Mouse (Mus musculus): Measurements from ENCODE around the gene Cfap36. TPM values are rescaled to one million over a fixed set of nuclear protein-coding genes. Genes with fewer than 3 reads are reported as not detected.

Cfap36 gene
- total and polyA plus RNA-seq, 3 experiments, result 26.5 to 38.7 (median 38.2) TPM

- H3K9me3 ChIP-seq (replicated peaks; ENCODE audit: low read length), result no peaks in the 10 kb centered on the region
- H3K4me1 ChIP-seq (ENCODE audit: control insufficient read depth in 1 of 2, insufficient read depth in 2 of 2), result no peaks in the 10 kb centered on the region
- in situ Hi-C loops (cut with MboI; ENCODE audit: low pct_ligation_motif_present, low pct_unique_long_range_greater_than_20kb, low sequenced_read_pairs), result no loop called here
- peaks cover 51 to 88% of the 10 kb centered on the region in 2 experiments for H3K36me3 ChIP-seq (replicated peaks in 1 of 2; ENCODE audit: control insufficient read depth in 1 of 2, insufficient read depth in 1 of 2, low read length in 1 of 2)
- no peak for TF ChIP-seq CHD2 (IDR thresholded peaks at IDR 0.05; ENCODE audit: low read length)
- TF ChIP-seq ZC3H11A (IDR thresholded peaks at IDR 0.05; ENCODE audit: low read depth, low read length), result no peak
- no peak for TF ChIP-seq RAD21 (IDR thresholded peaks at IDR 0.05; ENCODE audit: low read depth, low read length)
- TF ChIP-seq USF1 (IDR thresholded peaks at IDR 0.05; ENCODE audit: low read depth, low read length), result no peak
- TF ChIP-seq ZKSCAN1 (IDR thresholded peaks at IDR 0.05; ENCODE audit: borderline replicate concordance, low read depth, low read length), result no peak
- no peak for TF ChIP-seq GABPA (IDR thresholded peaks at IDR 0.05; ENCODE audit: insufficient replicate concordance, low read depth, low read length)
- TF ChIP-seq ZNF384 (IDR thresholded peaks at IDR 0.05; ENCODE audit: low read depth, low read length), result no peak
- no peak for TF ChIP-seq UBTF (IDR thresholded peaks at IDR 0.05; ENCODE audit: low read depth, low read length)
- TF ChIP-seq JUN (IDR thresholded peaks at IDR 0.05; ENCODE audit: insufficient read depth, low read depth, low read length), result no peak
- TF ChIP-seq CHD1 (IDR thresholded peaks at IDR 0.05; ENCODE audit: low read depth, low read length), result no peak
- no peak for TF ChIP-seq POLR2A (IDR thresholded peaks at IDR 0.05; ENCODE audit: low read depth, low read length)
- TF ChIP-seq MAZ (IDR thresholded peaks at IDR 0.05; ENCODE audit: low read depth, low read length), result no peak
- no peak for TF ChIP-seq CTCF (conservative IDR thresholded peaks at IDR 0.05 in 1 of 2, IDR thresholded peaks at IDR 0.05 in 1 of 2; ENCODE audit: low read depth in 2 of 2, low read length in 2 of 2)
- TF ChIP-seq NELFE (IDR thresholded peaks at IDR 0.05; ENCODE audit: low read depth, low read length), result no peak
- TF ChIP-seq HCFC1 (IDR thresholded peaks at IDR 0.05; ENCODE audit: low read depth, low read length), result no peak
- no peak for TF ChIP-seq KAT2A (IDR thresholded peaks at IDR 0.05; ENCODE audit: insufficient replicate concordance, low read length)
- TF ChIP-seq BHLHE40 (IDR thresholded peaks at IDR 0.05; ENCODE audit: low read depth, low read length), result no peak
- TF ChIP-seq MAX (IDR thresholded peaks at IDR 0.05; ENCODE audit: low read length), result no peak
- TF ChIP-seq IRF4 (IDR thresholded peaks at IDR 0.05; ENCODE audit: low read depth, low read length), result no peak
- TF ChIP-seq POLR2AphosphoS2 (IDR thresholded peaks at IDR 0.05; ENCODE audit: low read depth, low read length), result no peak
- H3K9ac ChIP-seq (ENCODE audit: insufficient read depth, low read depth), result no peak overlapping the region
- DNase-seq (ENCODE audit: extremely low read depth), result no peak
- H3K4me3 ChIP-seq (replicated peaks in 1 of 3; ENCODE audit: low read depth in 2 of 3, low read length in 2 of 3, poor library complexity in 1 of 3), result no peak overlapping the region
- no peaks in the 10 kb centered on the region for H3K27me3 ChIP-seq (replicated peaks)
- H3K79me2 ChIP-seq (replicated peaks; ENCODE audit: control insufficient read depth, extremely low read depth, insufficient read depth, poor library complexity, severe bottlenecking), result 0 out of 2 replicates have a peak, but pooled peaks cover 2% of the 10 kb centered on the region
- H3K4me2 ChIP-seq (ENCODE audit: insufficient read depth, low read depth, poor library complexity, severe bottlenecking), result no peak overlapping the region
- H3K27ac ChIP-seq (ENCODE audit: insufficient read depth, low read depth), result no peak overlapping the region
- dilution Hi-C loops (cut with MboI; ENCODE audit: extremely low pct_ligation_motif_present, extremely low pct_unique_long_range_greater_than_20kb, low sequenced_read_pairs), result no loop called here
These were observed 18.3 kb downstream of the Cfap36 start for GRCm38 (mm10) chr11:29228957-29229356.

GRCm38 (mm10) chr11:29224754-29225153, 22.5 kb downstream of the Cfap36 start:
- Histone ChIP-seq H3K36me3 (replicated peaks in 1 of 2; ENCODE audit: control insufficient read depth in 1 of 2, insufficient read depth in 1 of 2, low read length in 1 of 2) (peaks cover 56 to 93% of the 10 kb centered on the region in 2 experiments), H3K4me2 (ENCODE audit: insufficient read depth, low read depth, poor library complexity, severe bottlenecking) (no peak overlapping the region)

More at GRCm38 (mm10) chr11:29224754-29225153, 22.5 kb downstream of the Cfap36 start:
- DNase-seq (ENCODE audit: extremely low read depth), result no peak
- H3K27ac ChIP-seq (ENCODE audit: insufficient read depth, low read depth), result no peak overlapping the region
- H3K79me2 ChIP-seq (replicated peaks; ENCODE audit: control insufficient read depth, extremely low read depth, insufficient read depth, poor library complexity, severe bottlenecking), result 0 out of 2 replicates have a peak, but pooled peaks cover 2% of the 10 kb centered on the region
- no peak for TF ChIP-seq PAX5 (IDR thresholded peaks at IDR 0.05; ENCODE audit: low read length)
- no peak for TF ChIP-seq MEF2A (IDR thresholded peaks at IDR 0.05; ENCODE audit: borderline replicate concordance, low read depth, low read length)
- no peak for TF ChIP-seq POLR2A (IDR thresholded peaks at IDR 0.05; ENCODE audit: low read depth, low read length)
- no peak for TF ChIP-seq ZNF384 (IDR thresholded peaks at IDR 0.05; ENCODE audit: low read depth, low read length)
- no peak for TF ChIP-seq IRF4 (IDR thresholded peaks at IDR 0.05; ENCODE audit: low read depth, low read length)
- TF ChIP-seq MYC (IDR thresholded peaks at IDR 0.05; ENCODE audit: low read depth, low read length), result no peak
- no peak for TF ChIP-seq TCF12 (IDR thresholded peaks at IDR 0.05; ENCODE audit: low read depth, low read length)
- TF ChIP-seq MAFK (IDR thresholded peaks at IDR 0.05; ENCODE audit: insufficient replicate concordance, low read length), result no peak
- no peak for TF ChIP-seq HCFC1 (IDR thresholded peaks at IDR 0.05; ENCODE audit: low read depth, low read length)
- no peak for TF ChIP-seq ZC3H11A (IDR thresholded peaks at IDR 0.05; ENCODE audit: low read depth, low read length)
- no peak for TF ChIP-seq USF2 (conservative IDR thresholded peaks at IDR 0.05; ENCODE audit: low read depth, low read length)
- TF ChIP-seq BHLHE40 (IDR thresholded peaks at IDR 0.05; ENCODE audit: low read depth, low read length), result no peak
- no peak for TF ChIP-seq POLR2AphosphoS2 (IDR thresholded peaks at IDR 0.05; ENCODE audit: low read depth, low read length)
- no peak for TF ChIP-seq JUND (conservative IDR thresholded peaks at IDR 0.05; ENCODE audit: low read depth, low read length)
- no peak for TF ChIP-seq MXI1 (IDR thresholded peaks at IDR 0.05; ENCODE audit: low read depth, low read length)
- TF ChIP-seq CTCF (conservative IDR thresholded peaks at IDR 0.05 in 1 of 2, IDR thresholded peaks at IDR 0.05 in 1 of 2; ENCODE audit: low read depth in 2 of 2, low read length in 2 of 2), result no peak
- TF ChIP-seq SMC3 (IDR thresholded peaks at IDR 0.05; ENCODE audit: low read depth, low read length), result no peak
- TF ChIP-seq MAX (IDR thresholded peaks at IDR 0.05; ENCODE audit: low read length), result no peak
- no peak for TF ChIP-seq USF1 (IDR thresholded peaks at IDR 0.05; ENCODE audit: low read depth, low read length)
- TF ChIP-seq NELFE (IDR thresholded peaks at IDR 0.05; ENCODE audit: low read depth, low read length), result no peak
- H3K27me3 ChIP-seq (replicated peaks), result no peaks in the 10 kb centered on the region
- dilution Hi-C loops (cut with MboI; ENCODE audit: extremely low pct_ligation_motif_present, extremely low pct_unique_long_range_greater_than_20kb, low sequenced_read_pairs) (no loop called here), in situ Hi-C loops (cut with MboI; ENCODE audit: low pct_ligation_motif_present, low pct_unique_long_range_greater_than_20kb, low sequenced_read_pairs) (no loop called here)
- no peaks in the 10 kb centered on the region for H3K9me3 ChIP-seq (replicated peaks; ENCODE audit: low read length)
- H3K4me3 ChIP-seq (replicated peaks in 1 of 3; ENCODE audit: low read depth in 2 of 3, low read length in 2 of 3, poor library complexity in 1 of 3), result no peak overlapping the region
- no peaks in the 10 kb centered on the region for H3K4me1 ChIP-seq (ENCODE audit: control insufficient read depth in 1 of 2, insufficient read depth in 2 of 2)
- H3K9ac ChIP-seq (ENCODE audit: insufficient read depth, low read depth), result no peak overlapping the region

Data from CH12.LX (cell line).